Mouse (Mus musculus) leukemia stem cell, adult 10-12 weeks (primary cell): ENCODE results near the gene Olfr175-ps1. TPM values are rescaled to one million over a fixed set of nuclear protein-coding genes. Genes with fewer than 3 reads are reported as not detected.

ENCODE experiments used
- polyA plus RNA-seq: library from polyadenylated mRNA; stranded (reverse); fragments of >175 nt; gene quantifications from 2 replicates; pipeline ENCODE4 v1.2.3, GENCODE M21; 2012; ENCODE audit warnings: low replicate concordance

Gene Olfr175-ps1
- polyA plus RNA-seq = not detected in 2 replicates

DNA sequence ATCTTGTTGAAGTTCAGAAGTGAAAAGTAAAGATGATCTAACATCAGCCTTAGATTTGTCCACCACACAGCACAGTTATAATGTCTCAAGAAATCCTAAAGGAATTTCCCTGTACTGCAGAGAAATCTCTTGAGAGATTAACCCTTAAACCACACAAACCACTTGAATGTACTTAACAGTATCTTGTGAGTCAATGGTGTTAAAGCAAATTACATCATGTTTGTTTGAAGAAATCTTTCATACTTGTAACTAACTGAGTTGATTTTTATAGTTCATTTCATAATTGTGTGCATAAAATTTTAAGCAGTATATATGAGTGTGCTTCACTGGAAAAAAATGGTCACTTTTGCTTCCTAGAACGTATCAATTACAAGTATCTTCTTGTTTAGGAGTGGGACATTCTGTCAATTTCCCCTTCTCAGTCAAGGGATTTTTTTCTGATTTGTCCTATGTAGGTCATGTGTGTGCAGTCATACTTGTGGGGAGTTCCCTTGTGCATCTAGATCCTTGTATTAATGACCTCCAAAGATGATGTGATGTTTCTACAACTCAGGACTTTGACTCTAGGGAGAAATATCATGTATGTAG is at the start of gene Olfr175-ps1:
TSS of gene Olfr175-ps1 (minus strand) at position 51 of the 588 bp plus-strand sequence.

DNA sequence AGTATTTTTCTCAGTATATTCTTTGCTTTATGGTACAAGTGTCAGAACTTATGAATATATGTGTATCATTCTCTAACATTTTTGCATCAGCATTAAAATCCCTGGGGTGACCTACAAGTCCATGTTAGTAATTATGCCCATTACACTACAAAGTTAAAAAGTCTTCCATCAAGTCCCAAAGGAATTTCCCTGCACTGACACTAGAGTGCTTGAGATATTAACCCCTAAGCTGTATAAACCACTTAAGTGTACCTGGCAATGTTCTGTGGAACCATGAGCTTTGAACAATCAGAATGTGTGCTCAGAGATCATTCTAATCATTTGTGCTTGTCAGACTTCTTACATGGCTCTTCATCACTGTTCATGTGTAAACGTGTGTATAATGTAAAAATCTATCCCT is 48.1 kb upstream of the Olfr175-ps1 start, which contains the start of gene Olfr177:
TSS of gene Olfr177 (minus strand) at position 101 of the 400 bp plus-strand sequence.

DNA sequence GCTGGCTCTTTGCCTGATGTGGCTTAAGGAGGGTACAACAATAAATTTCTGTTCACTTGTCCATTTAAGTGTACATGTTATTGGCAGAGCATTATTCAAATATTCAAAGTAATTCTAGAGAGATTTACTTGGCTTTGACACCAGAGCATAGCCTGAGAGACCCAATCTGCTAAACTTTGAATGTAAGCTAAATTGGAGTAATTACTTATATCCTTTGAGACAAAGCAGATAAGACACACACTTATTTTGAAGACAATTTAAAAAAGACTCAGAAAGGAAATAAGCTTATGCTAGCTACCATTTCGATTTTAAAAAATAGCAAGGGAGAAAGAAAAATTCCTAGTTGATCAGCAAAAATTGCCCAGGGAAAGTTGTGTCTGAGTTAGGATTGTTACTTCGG is 26.4 kb downstream of the Olfr175-ps1 start, which contains the start of gene Olfr173:
TSS of gene Olfr173 (minus strand) at position 101 of the 400 bp plus-strand sequence.

Other genes with a start within 250 kb of the Olfr175-ps1 start
- not detected in 2 replicates for gene Gm813, start 209.8 kb downstream of the Olfr175-ps1 start, polyA plus RNA-seq
- gene E330017A01Rik, start 188.0 kb downstream of the Olfr175-ps1 start, polyA plus RNA-seq = not detected in 2 replicates
- 58.3 and 87.2 TPM in 2 replicates for gene Cpox, start 156.5 kb downstream of the Olfr175-ps1 start, polyA plus RNA-seq
- not detected in 2 replicates for gene Gpr15, start 107.7 kb downstream of the Olfr175-ps1 start, polyA plus RNA-seq
- gene Cldnd1, start 98.9 kb downstream of the Olfr175-ps1 start, polyA plus RNA-seq = 1.2 and 3.1 TPM in 2 replicates
- not detected in 2 replicates for gene Olfr172, start 63.6 kb downstream of the Olfr175-ps1 start, polyA plus RNA-seq
- gene Olfr173, start 26.5 kb downstream of the Olfr175-ps1 start, polyA plus RNA-seq = not detected in 2 replicates
- gene Olfr177, start 48.0 kb upstream of the Olfr175-ps1 start, polyA plus RNA-seq = not detected in 2 replicates
- gene Olfr178, start 65.3 kb upstream of the Olfr175-ps1 start, polyA plus RNA-seq = not detected in 2 replicates
- gene Olfr181, start 102.0 kb upstream of the Olfr175-ps1 start, polyA plus RNA-seq = not detected in 2 replicates
- gene Olfr180, start 102.6 kb upstream of the Olfr175-ps1 start, polyA plus RNA-seq = not detected in 2 replicates
- not detected in 2 replicates for gene Olfr183, start 168.6 kb upstream of the Olfr175-ps1 start, polyA plus RNA-seq
- gene Olfr186, start 203.5 kb upstream of the Olfr175-ps1 start, polyA plus RNA-seq = not detected in 2 replicates
- not detected in 2 replicates for gene Olfr187, start 213.0 kb upstream of the Olfr175-ps1 start, polyA plus RNA-seq